Mouse (Mus musculus) hindbrain, embryonic 14.5 days (tissue): ENCODE measurements around the gene Abcg2. TPM values are rescaled to one million over a fixed set of nuclear protein-coding genes. Genes with fewer than 3 reads are reported as not detected.

Experiments used
- ATAC-seq: fragments of 200-750 bp; cut with Nextera tagmentation; 2 replicates; pipeline ENCODE4 v1.8.0; 2017; ENCODE audit warnings: moderate number of reproducible peaks, mild to moderate bottlenecking, moderate TSS enrichment, moderate library complexity; ENCODE audit not compliant: low FRiP score
- DNase-seq: peaks from one replicate; pipeline ENCODE4 v3.0.0-alpha.2; 2015; ENCODE audit warnings: low spot score
- H3K27ac ChIP-seq: fragments of 300-500 bp; sonication (generic); 2 replicates; pipeline ENCODE4 v1.5.1; 2014; ENCODE audit warnings: mild to moderate bottlenecking, moderate library complexity
- H3K27me3 ChIP-seq: fragments of 300-500 bp; sonication (generic); 2 replicates; pipeline ENCODE4 v1.6.1; 2014; ENCODE audit warnings: mild to moderate bottlenecking, low read length, mixed read lengths; ENCODE audit not compliant: control insufficient read depth, insufficient read depth
- H3K36me3 ChIP-seq: fragments of 300-500 bp; sonication (generic); replicated peaks from 2 replicates; pipeline ENCODE4 v1.6.1; 2014; ENCODE audit not compliant: control insufficient read depth, insufficient read depth
- H3K4me1 ChIP-seq: fragments of 300-500 bp; sonication (generic); replicated peaks from 2 replicates; pipeline ENCODE4 v1.6.1; 2014; ENCODE audit warnings: antibody characterized with exemption, low read length, mixed read lengths; ENCODE audit not compliant: control insufficient read depth, insufficient read depth
- H3K4me2 ChIP-seq: fragments of 300-500 bp; sonication (generic); replicated peaks from 2 replicates; pipeline ENCODE4 v1.6.1; 2014; ENCODE audit warnings: mild to moderate bottlenecking, moderate library complexity
- H3K4me3 ChIP-seq: fragments of 300-500 bp; sonication (generic); replicated peaks from 2 replicates; pipeline ENCODE4 v1.5.1; 2014; ENCODE audit warnings: mild to moderate bottlenecking, low read length
- H3K9ac ChIP-seq: fragments of 300-500 bp; sonication (generic); 2 replicates; pipeline ENCODE4 v1.6.1; 2014
- H3K9me3 ChIP-seq: fragments of 300-500 bp; sonication (generic); 2 replicates; pipeline ENCODE4 v1.6.1; 2016; ENCODE audit warnings: low read length; ENCODE audit not compliant: control insufficient read depth
- WGBS: fragments of 180-500 bp; shearing (Covaris S2); extraction: QIAGEN DNeasy Blood & Tissue Kit; methylation state at CpG from one replicate; pipeline ENCODE4 v1.1.7; 2014; 5-methylcytosine and 5-hydroxymethylcytosine counted together
- polyA plus RNA-seq: library from polyadenylated mRNA; unstranded; fragments of >200 nt; fragmentation: Nextera tagmentation; extraction: Ambion mirVana; gene quantifications from 2 replicates; pipeline ENCODE4 v1.2.1, GENCODE M21; 2014

The Abcg2 gene
- polyA plus RNA-seq, 1 experiment from 2014 or later: 40.9 TPM

- no peak for ATAC-seq
- H3K9ac ChIP-seq: no peak overlapping the region
- H3K27me3 ChIP-seq: no peaks in the 10 kb centered on the region
- no peak overlapping the region for H3K4me2 ChIP-seq
- 88% methylated on average over 3 of the region's 3 CpGs for WGBS
- DNase-seq: no peak
- H3K4me3 ChIP-seq: no peak overlapping the region
- no peak overlapping the region for H3K27ac ChIP-seq
- no peaks in the 10 kb centered on the region for H3K36me3 ChIP-seq
- H3K4me1 ChIP-seq: no peaks in the 10 kb centered on the region
- no peaks in the 10 kb centered on the region for H3K9me3 ChIP-seq
These were observed 63.9 kb downstream of the Abcg2 start for GRCm38 (mm10) chr6:58648100-58648749.

DNA sequence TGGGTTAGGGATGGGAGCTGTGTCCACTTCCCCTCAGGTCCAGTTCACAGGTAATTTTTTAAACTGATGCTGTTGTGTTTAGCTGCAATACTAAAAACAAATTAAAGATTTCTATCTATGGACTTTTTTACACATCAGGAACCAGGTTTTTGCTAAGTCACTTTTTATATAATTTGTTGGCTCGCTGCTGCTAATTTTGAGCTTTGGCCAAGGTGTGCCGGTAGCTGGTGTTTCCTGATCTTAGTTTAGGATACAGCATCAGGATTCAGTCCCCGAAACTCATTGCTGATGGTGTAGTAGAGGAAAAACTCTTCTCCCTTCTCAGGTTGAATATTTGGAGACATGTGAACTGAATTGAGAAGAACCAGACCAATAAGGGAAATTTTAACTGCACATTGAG lies 65.8 kb downstream of the Abcg2 start:
- WGBS: 97% methylated on average over 3 of the region's 3 CpGs
- no peak overlapping the region for H3K27ac ChIP-seq
- H3K9me3 ChIP-seq: no peaks in the 10 kb centered on the region
- DNase-seq (no peak), ATAC-seq (no peak)
- H3K4me2 ChIP-seq: no peak overlapping the region
- H3K9ac ChIP-seq: no peak overlapping the region
- H3K4me3 ChIP-seq: no peak overlapping the region
- no peaks in the 10 kb centered on the region for H3K4me1 ChIP-seq
- no peaks in the 10 kb centered on the region for H3K27me3 ChIP-seq
- no peaks in the 10 kb centered on the region for H3K36me3 ChIP-seq

GRCm38 (mm10) chr6:58651038-58651437 lies 66.7 kb downstream of the Abcg2 start:
- H3K4me1 ChIP-seq: no peaks in the 10 kb centered on the region
- WGBS: 87% methylated on average over 1 of the region's 1 CpGs
- no peak for ATAC-seq
- no peak overlapping the region for H3K4me3 ChIP-seq
- H3K9ac ChIP-seq: no peak overlapping the region
- no peak overlapping the region for H3K27ac ChIP-seq
- no peaks in the 10 kb centered on the region for H3K9me3 ChIP-seq
- no peaks in the 10 kb centered on the region for H3K27me3 ChIP-seq
- no peaks in the 10 kb centered on the region for H3K36me3 ChIP-seq
- no peak overlapping the region for H3K4me2 ChIP-seq
- no peak for DNase-seq

GRCm38 (mm10) chr6:58660951-58661575 lies 76.7 kb downstream of the Abcg2 start:
- no peak overlapping the region for H3K27ac ChIP-seq
- no peak overlapping the region for H3K4me2 ChIP-seq
- ATAC-seq: no peak
- no peak for DNase-seq
- no peak overlapping the region for H3K4me3 ChIP-seq
- whole genome bisulfite sequencing: 93% methylated on average over 3 of the region's 3 CpGs
- H3K27me3 ChIP-seq: no peaks in the 10 kb centered on the region
- no peak overlapping the region for H3K9ac ChIP-seq
- H3K4me1 ChIP-seq: no peaks in the 10 kb centered on the region
- no peaks in the 10 kb centered on the region for H3K36me3 ChIP-seq
- no peaks in the 10 kb centered on the region for H3K9me3 ChIP-seq

DNA sequence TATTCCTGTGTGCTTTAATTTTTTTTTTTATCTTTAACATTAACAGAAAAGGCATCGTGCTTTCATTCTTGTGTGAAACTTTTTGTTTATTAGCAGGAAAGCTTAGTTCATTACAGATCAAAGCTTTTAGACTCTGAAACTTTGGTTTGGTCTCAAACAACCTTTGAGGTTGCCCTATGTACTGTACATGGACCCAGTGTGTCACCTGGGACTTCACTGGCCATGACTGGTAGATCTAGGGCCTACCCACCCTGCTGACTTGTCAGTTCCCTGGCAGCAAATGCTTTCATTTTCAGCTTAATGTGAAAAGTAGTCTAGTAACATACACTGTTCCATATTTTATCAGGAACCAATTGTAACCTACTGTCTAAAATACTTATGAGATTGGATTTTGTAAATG lies 93.5 kb downstream of the Abcg2 start:
- no peak overlapping the region for H3K4me3 ChIP-seq
- H3K9ac ChIP-seq: no peak overlapping the region
- WGBS: 98% methylated on average over 1 of the region's 1 CpGs
- no peaks in the 10 kb centered on the region for H3K9me3 ChIP-seq
- 0 out of 2 replicates have a peak, but pooled peaks cover 3% of the 10 kb centered on the region for H3K36me3 ChIP-seq
- ATAC-seq: no peak
- DNase-seq: no peak
- no peaks in the 10 kb centered on the region for H3K4me1 ChIP-seq
- H3K27ac ChIP-seq: no peak overlapping the region
- no peak overlapping the region for H3K4me2 ChIP-seq
- H3K27me3 ChIP-seq: no peaks in the 10 kb centered on the region

DNA sequence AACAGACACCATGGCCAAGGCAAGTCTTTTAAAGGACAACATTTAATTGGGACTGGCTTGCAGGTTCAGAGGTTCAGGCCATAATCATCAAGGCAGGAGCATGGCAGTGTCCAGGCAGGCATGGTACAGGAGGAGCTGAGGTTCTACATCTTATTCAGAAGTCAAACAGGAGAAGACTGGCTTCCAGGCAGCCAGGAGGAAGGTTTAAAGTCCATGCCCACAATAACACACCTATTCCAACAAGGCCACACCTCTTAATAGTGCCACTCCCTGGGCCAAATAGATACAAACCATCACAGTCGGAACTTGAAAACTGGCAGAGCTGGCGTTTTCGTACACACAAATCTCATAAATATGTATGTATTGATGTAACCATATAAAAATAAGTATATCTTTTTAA lies 94.2 kb downstream of the Abcg2 start:
- no peak for DNase-seq
- H3K27ac ChIP-seq: no peak overlapping the region
- WGBS: 95% methylated on average over 3 of the region's 3 CpGs
- H3K4me3 ChIP-seq: no peak overlapping the region
- no peaks in the 10 kb centered on the region for H3K27me3 ChIP-seq
- 0 out of 2 replicates have a peak, but pooled peaks cover 3% of the 10 kb centered on the region for H3K36me3 ChIP-seq
- H3K4me1 ChIP-seq: no peaks in the 10 kb centered on the region
- H3K4me2 ChIP-seq: no peak overlapping the region
- ATAC-seq: no peak
- H3K9ac ChIP-seq: no peak overlapping the region
- no peaks in the 10 kb centered on the region for H3K9me3 ChIP-seq

GRCm38 (mm10) chr6:58691584-58691983 lies 107.3 kb downstream of the Abcg2 start:
- H3K4me1 ChIP-seq: no peaks in the 10 kb centered on the region
- H3K27ac ChIP-seq: no peak overlapping the region
- WGBS: 69% methylated on average over 2 of the region's 2 CpGs

DNA sequence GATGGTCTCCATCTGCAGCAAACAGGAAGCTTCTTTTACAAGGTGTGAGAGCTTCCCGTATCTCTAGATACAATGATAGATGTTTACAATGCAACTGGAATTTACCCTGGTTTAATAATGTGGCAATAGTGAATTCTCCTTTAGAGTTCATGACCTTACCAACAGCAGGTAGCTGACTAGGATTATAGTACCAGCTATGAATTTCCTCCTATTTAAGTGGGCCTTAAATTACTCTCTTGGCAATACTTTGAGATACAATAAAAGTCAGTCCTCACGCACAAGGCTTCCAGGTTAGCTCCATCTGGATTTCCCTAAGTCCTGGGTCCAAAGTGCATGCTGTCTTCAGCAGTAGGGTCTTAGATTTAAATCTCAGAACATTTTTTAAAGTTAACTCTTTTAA lies 109.9 kb downstream of the Abcg2 start:
- no peak for DNase-seq
- Histone ChIP-seq H3K4me1 (no peaks in the 10 kb centered on the region), H3K9me3 (no peaks in the 10 kb centered on the region), H3K9ac (no peak overlapping the region), H3K27me3 (no peaks in the 10 kb centered on the region), H3K4me2 (no peak overlapping the region), H3K36me3 (no peaks in the 10 kb centered on the region), H3K4me3 (no peak overlapping the region), H3K27ac (no peak overlapping the region)
- 83% methylated on average over 2 of the region's 2 CpGs for WGBS
- no peak for ATAC-seq

More at GRCm38 (mm10) chr6:58691584-58691983, 107.3 kb downstream of the Abcg2 start:
- H3K9ac ChIP-seq: no peak overlapping the region
- DNase-seq (peak; percentile 22), ATAC-seq (no peak)
- H3K4me2 ChIP-seq: no peak overlapping the region
- no peak overlapping the region for H3K4me3 ChIP-seq
- H3K27me3 ChIP-seq: no peaks in the 10 kb centered on the region
- no peaks in the 10 kb centered on the region for H3K9me3 ChIP-seq
- no peaks in the 10 kb centered on the region for H3K36me3 ChIP-seq

- Histone ChIP-seq H3K9me3 (no peaks in the 10 kb centered on the region), H3K27ac (no peak overlapping the region), H3K36me3 (no peaks in the 10 kb centered on the region), H3K4me2 (no peak overlapping the region), H3K27me3 (no peaks in the 10 kb centered on the region), H3K4me3 (no peak overlapping the region), H3K9ac (no peak overlapping the region), H3K4me1 (no peaks in the 10 kb centered on the region)
- DNase-seq (peak; percentile 18), ATAC-seq (no peak)
- WGBS: 91% methylated on average over 1 of the region's 1 CpGs
These were observed 110.4 kb downstream of the Abcg2 start for GRCm38 (mm10) chr6:58694765-58695164.
